Mouse (Mus musculus) cerebellum, adult 11 months (tissue): ENCODE data around the gene Klrk1.
"Not testable (repeated sequence)": the region's sequence is repeated elsewhere in the genome, so short reads cannot be mapped to it uniquely, and the experiment has no call there.

Source experiments
- DNase-seq: peaks from one replicate; pipeline ENCODE4 v3.0.0; 2022

Gene Klrk1

DNA sequence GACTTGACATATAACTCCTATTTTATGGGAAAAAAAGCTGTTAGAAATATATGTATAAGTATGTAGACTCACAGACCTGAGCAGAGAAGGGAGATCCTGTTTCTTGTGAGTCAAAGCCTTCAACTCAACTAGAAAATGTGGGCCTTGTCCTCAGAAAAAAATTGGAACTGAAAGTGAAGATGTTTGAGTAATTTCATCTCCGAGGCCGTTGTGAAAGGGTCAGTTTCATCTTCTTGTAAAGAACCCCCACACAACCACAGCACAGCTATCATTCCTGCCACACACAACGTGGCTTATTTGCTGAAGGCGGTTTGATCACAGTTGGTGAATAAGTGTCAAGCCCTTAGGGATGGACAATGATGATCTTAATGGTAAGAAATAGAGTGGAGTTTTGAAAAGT, at the start of gene Klrk1:
Gene Klrk1, minus strand, starts transcription at position 130 of the 400 bp plus-strand sequence.
- no peak for DNase-seq

GRCm38 (mm10) chr6:129661301-129661700, 37.6 kb upstream of the Klrk1 start:
- DNase-seq = not testable (repeated sequence)

DNA sequence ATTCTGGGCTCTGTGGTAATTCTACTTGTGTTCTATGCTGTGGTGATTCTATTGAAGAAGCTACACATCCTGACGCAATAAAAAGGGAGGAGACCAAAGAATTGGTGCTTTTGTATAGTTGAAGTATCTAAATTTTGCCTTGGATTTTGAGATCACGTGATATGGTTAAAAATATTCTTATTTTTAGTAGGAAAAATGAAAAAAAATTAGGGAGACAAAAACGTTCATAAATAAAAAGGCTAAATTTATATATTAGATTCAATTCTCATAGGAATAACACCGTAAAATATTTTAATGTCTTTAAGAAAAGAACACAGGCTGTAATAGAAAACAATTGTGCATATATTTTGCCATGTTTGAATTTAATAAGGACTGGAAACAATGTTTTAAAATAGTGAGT, 36.9 kb upstream of the Klrk1 start, which contains the start of gene Klrc2:
Gene Klrc2, minus strand, starts transcription at position 101 of the 400 bp plus-strand sequence.
- not testable (repeated sequence) for DNase-seq

- DNase-seq = not testable (repeated sequence)
These were observed 20.4 kb upstream of the Klrk1 start for GRCm38 (mm10) chr6:129644054-129644453.

- not testable (repeated sequence) for DNase-seq
These were observed 19.6 kb upstream of the Klrk1 start, which contains the start of gene Klrc3 for GRCm38 (mm10) chr6:129643237-129643636. Gene Klrc3, minus strand, starts transcription at chr6:129643337.

DNA sequence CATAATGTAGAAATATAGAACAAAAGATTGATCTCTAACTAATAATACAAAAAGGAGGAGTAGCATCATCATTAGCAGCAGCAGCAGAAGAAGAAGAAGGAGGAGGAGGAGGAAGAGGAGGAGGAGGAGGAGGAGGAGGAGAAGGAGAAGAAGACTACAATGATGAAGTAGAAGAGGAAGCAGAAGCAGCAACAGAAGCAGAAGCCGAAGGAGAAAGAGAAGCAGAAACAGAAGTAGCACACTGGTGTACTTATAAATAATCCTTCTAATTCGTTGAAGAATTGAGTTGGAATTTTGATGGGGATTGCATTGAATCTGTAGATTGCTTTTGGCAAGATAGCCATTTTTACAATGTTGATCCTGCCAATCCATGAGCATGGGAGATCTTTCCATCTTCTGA, 7.4 kb upstream of the Klrk1 start:
- DNase-seq = not testable (repeated sequence)

DNA sequence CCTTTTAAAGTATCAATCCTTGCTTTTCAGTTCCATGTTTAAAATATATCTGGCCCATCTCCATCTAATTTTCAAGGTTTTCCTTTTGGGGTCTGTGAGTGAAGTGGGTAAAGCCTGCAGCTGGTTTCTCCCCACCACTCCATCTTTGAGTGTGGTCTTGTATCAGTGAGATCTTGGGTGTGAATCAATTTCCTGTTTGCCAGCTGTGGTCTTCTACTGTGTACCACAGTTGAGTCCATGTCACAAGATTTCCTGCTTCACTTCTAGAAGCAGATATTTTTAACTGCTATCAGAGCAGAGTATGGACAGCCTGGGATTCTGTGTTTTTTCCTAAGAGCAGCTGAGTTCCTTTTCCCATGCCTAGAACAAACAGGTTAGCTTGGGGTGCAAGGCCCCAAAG, 15.3 kb downstream of the Klrk1 start:
- DNase-seq = no peak

GRCm38 (mm10) chr6:129591508-129591907, 32.2 kb downstream of the Klrk1 start, which contains the start of gene Klrd1:
Gene Klrd1, plus strand, starts transcription at chr6:129591782.
- no peak for DNase-seq

- DNase-seq = no peak
These were observed 40.6 kb downstream of the Klrk1 start for GRCm38 (mm10) chr6:129583014-129583413.

- DNase-seq = no peak
These were observed 41.8 kb downstream of the Klrk1 start for GRCm38 (mm10) chr6:129581896-129582295.

DNA sequence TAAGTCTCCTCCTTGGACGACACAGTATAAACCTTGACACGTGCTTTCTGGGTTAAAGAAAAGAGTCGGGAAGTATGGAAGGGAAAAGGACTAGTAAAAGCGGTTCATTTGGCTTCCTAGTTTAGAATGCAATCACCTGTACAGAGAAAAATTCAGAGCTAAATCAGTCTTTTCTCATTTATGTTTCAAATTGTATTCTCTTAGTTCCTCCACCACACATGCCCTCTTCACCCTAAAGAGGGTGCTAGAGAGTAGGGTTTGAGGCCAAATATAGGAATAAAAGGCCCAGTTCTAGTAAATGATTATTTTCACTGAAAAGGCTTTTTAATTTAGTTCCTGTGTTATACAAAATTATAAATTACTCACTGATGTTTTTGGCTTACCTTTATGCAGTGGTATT, 42.4 kb downstream of the Klrk1 start:
- no peak for DNase-seq

DNA sequence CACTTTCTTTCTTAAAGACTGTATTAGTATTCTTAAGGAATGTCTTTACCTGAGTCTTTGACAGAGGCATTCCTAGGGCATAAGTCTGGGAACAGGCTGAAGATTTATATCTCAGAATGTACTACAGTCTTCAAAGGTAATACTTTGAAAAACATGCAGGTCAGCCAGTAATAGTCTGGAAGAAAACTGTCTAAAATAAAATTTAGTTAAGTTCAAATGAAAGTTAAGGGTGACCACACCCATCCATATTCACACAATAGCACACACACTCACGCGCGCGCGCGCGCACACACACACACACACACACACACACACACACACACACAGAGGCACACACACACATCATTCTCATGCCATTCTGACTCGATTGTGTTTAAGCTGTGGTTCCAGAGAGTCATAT, 46.1 kb downstream of the Klrk1 start, which contains the start of gene Klre1:
Gene Klre1, plus strand, starts transcription at position 301 of the 400 bp plus-strand sequence.
- no peak for DNase-seq

GRCm38 (mm10) chr6:129575315-129575714, 48.3 kb downstream of the Klrk1 start:
- no peak for DNase-seq

DNA sequence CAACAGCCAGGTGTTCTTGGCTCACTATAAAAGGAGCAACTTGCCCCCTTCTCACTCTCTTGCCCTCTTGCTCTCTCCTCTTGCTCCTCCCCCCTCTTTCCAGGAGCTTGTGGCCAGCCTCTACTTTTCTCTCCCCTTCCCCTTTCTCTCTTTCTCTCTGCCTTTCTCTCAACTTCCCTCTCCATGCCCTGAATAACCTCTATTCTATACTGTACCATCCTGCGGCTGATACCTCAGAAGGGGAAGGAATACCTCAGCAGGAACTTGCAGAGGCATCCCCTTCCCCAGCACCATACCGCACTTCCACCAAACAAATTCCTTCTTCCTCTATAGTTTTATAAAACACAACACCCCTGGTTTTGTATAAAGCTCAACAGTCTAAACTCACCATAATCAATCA, 58.4 kb downstream of the Klrk1 start:
- DNase-seq = no peak
